Mouse (Mus musculus): ENCODE results near the gene Akr1b8. TPM values are rescaled to one million over a fixed set of nuclear protein-coding genes. Genes with fewer than 3 reads are reported as not detected.
"Not testable (repeated sequence)": the region's sequence is repeated elsewhere in the genome, so short reads cannot be mapped to it uniquely, and the experiment has no call there.

The Akr1b8 gene
- total RNA-seq, 2 experiments from 2014 or later, result not detected

- no peak for ATAC-seq (replicated peaks; ENCODE audit: low FRiP score, poor library complexity, severe bottlenecking)
Measured at GRCm38 (mm10) chr6:34395897-34396296, 42.0 kb downstream of the Akr1b8 start.

GRCm38 (mm10) chr6:34398431-34398830, 44.5 kb downstream of the Akr1b8 start:
- ATAC-seq (replicated peaks; ENCODE audit: low FRiP score, poor library complexity, severe bottlenecking), result no peak

DNA sequence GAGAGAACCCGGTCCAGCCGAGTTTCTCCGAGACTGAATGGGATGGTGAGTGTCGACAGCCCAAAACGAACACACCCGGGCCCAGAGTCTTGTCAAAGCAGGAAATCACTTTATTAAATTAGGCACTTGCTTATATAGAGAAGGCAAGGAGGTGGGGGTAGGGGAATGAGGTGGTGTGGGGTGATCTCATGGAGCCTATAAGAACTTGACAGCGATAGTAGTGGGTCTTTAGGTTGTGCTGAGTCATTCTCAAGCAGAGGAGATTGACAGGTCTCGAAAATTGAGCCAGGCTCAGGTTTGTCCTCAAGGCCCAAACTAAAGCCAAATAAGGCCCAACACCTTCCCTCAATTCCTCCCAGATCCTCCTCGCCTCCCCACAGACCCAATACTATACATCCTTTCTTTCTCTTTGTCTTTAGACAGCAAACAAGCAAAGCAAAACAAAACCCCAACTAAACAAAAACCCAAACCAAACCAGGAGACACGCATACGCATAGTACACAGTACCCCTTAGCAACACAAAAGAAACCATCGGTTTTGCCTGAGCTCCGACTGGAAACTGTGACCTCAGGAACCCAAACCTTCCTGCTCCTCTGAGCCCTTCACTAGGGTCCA, 45.8 kb downstream of the Akr1b8 start:
- ATAC-seq (replicated peaks; ENCODE audit: low FRiP score, poor library complexity, severe bottlenecking), result no peak

DNA sequence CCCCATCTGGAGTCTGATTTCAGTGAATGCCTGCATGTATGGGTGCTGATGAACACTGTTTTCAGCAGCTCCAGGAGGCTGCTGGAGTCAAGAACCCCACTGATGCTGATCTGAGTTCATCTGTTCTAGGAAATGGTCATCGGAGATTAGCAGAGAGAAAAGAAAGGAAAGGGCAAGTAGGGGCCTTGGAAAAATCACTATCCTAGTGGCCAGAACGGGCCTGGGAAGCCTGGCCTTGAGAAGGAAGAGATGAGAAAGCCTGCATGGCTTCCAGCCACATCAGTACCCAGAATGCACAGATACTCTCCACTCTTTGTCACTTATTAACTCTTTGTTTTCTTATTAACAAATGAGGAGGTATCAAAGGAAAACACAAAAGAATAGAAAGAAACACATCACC, 46.8 kb downstream of the Akr1b8 start:
- ATAC-seq (replicated peaks; ENCODE audit: low FRiP score, poor library complexity, severe bottlenecking), result no peak

GRCm38 (mm10) chr6:34406746-34407145, 52.8 kb downstream of the Akr1b8 start:
- ATAC-seq (replicated peaks; ENCODE audit: low FRiP score, poor library complexity, severe bottlenecking), result no peak

GRCm38 (mm10) chr6:34407403-34407802, 53.5 kb downstream of the Akr1b8 start:
- no peak for ATAC-seq (replicated peaks; ENCODE audit: low FRiP score, poor library complexity, severe bottlenecking)

DNA sequence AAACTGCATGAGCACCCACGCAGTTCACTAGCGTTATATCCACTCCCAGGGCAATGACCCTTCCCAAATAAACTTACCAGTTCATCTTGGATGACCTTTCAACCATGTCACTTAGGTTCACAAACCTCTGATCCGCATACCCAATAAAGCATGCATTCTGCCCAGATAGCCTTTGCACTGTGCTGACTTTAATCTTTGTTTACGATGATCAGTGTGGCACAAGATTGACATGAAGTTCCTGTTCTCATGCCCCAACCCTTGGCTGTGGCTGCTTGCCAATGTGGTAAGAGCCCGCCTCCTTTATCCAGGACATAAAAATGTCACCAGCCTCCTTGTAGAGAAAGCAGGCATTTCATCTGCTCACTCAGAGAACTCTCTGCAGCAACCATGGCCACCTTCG, 58.1 kb downstream of the Akr1b8 start, which contains the start of gene Akr1b7:
Akr1b7 (plus strand) TSS at position 312 of the 400 bp plus-strand sequence.
- no peak for ATAC-seq (replicated peaks; ENCODE audit: low FRiP score, poor library complexity, severe bottlenecking)

DNA sequence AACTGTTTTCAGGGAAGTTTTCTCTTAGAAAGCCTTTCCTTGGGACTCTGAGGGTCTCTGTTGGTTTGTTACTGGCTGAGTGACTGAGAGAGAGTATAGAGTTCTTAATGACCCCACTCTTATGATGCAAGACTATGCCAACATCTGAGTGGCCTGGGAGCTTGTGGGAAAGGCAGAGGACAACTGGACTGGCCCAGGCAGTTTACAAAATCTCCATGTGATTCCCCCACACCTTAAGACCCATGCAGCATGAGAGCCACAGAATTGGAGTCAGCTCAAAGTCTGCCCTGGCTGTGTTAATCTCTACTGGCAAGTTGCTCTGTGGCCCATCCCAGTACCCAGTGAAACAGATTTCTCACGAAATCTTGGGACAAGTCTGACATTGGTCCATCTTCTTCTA, 58.8 kb downstream of the Akr1b8 start:
- no peak for ATAC-seq (replicated peaks; ENCODE audit: low FRiP score, poor library complexity, severe bottlenecking)

DNA sequence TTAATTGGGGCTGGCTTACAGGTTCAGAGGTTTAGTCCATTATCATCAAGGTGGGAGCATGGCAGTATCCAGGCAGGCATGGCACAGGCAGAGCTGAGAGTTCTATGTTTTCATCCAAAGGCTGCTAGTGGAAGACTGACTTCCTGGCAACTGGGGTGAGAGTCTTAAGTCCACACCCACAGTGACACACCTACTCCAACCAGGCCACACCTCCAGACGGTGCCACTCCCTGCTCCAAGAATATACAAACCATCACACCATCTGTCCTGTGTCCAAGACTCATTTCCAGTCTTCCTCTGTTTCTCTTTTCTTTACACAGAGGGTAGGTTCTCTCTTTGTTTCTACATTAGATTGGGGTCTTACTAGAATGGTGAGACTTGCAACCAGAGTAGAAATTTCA, 59.5 kb downstream of the Akr1b8 start:
- ATAC-seq (replicated peaks; ENCODE audit: low FRiP score, poor library complexity, severe bottlenecking), result not testable (repeated sequence)

DNA sequence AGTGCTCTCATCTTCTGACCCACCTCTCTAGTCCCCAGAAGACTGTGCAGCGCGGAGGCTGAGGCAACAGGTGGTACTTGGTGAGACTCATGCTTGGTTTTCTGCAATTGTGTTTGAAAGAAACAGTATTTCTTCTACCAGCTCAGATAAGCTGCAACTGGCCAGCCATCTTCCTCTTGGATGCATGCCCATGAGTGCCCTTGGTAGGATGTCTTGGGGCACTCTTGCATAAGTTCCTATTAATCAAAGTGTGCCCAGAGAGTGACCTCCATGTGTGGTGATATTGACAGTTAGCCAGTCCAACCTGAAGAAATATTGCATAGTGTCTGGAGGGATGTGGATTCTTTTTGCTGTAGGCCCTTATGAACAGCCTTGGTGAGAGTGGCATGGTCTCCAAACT, 62.6 kb downstream of the Akr1b8 start:
- no peak for ATAC-seq (replicated peaks; ENCODE audit: low FRiP score, poor library complexity, severe bottlenecking)

Other genes with a start within 250 kb of the Akr1b8 start
- gene Slc35b4, start 177.0 kb upstream of the Akr1b8 start, total RNA-seq (2015; ENCODE audit: low replicate concordance), result 5.4 and 7.5 TPM in 2 replicates
- gene Slc35b4, start 177.0 kb upstream of the Akr1b8 start, total RNA-seq (2017; ENCODE audit: low replicate concordance), result 5.5 and 7.7 TPM in 2 replicates
- gene Akr1b3, start 36.6 kb upstream of the Akr1b8 start, total RNA-seq (2015; ENCODE audit: low replicate concordance), result 33.2 and 46.9 TPM in 2 replicates
- 12.5 and 16.8 TPM in 2 replicates for gene Akr1b3, start 36.6 kb upstream of the Akr1b8 start, total RNA-seq (2017; ENCODE audit: low replicate concordance)
- 11.9 and 16.8 TPM in 2 replicates for gene Akr1b10, start 30.1 kb downstream of the Akr1b8 start, total RNA-seq (2015; ENCODE audit: low replicate concordance)
- 5.4 and 5.5 TPM in 2 replicates for gene Akr1b10, start 30.1 kb downstream of the Akr1b8 start, total RNA-seq (2017; ENCODE audit: low replicate concordance)
- gene Akr1b7, start 58.2 kb downstream of the Akr1b8 start, total RNA-seq (2015; ENCODE audit: low replicate concordance), result 1.1 TPM in 1 of 2 replicates, not detected in the other
- 0.77 TPM in 1 of 2 replicates, not detected in the other for gene Akr1b7, start 58.2 kb downstream of the Akr1b8 start, total RNA-seq (2017; ENCODE audit: low replicate concordance)
- 61.6 and 83.8 TPM in 2 replicates for gene Bpgm, start 122.1 kb downstream of the Akr1b8 start, total RNA-seq (2015; ENCODE audit: low replicate concordance)
- gene Bpgm, start 122.1 kb downstream of the Akr1b8 start, total RNA-seq (2017; ENCODE audit: low replicate concordance), result 139 and 182 TPM in 2 replicates
- 1.8 and 4.2 TPM in 2 replicates for gene Cald1, start 244.4 kb downstream of the Akr1b8 start, total RNA-seq (2015; ENCODE audit: low replicate concordance)
- gene Cald1, start 244.4 kb downstream of the Akr1b8 start, total RNA-seq (2017; ENCODE audit: low replicate concordance), result 2.0 and 2.6 TPM in 2 replicates

Measured in erythroid progenitor cell, adult 5-6 weeks (primary cell).